Mouse (Mus musculus) gonadal fat pad, adult 2 months (tissue): ENCODE results near the gene AI413582. TPM values are rescaled to one million over a fixed set of nuclear protein-coding genes. Genes with fewer than 3 reads are reported as not detected.

Experiments
- DNase-seq: peaks from one replicate; pipeline ENCODE4 v3.0.0-alpha.2; 2012; ENCODE audit warnings: low read depth
- polyA plus RNA-seq: library from polyadenylated mRNA; depleted of rRNA; stranded (reverse); fragments of >200 nt; gene quantifications from 2 replicates; pipeline ENCODE4 v1.2.3, GENCODE M21; 2012; rRNA removed

Gene AI413582
- polyA plus RNA-seq = 32.6 and 44.6 TPM in 2 replicates

GRCm38 (mm10) chr17:27565163-27565941 lies at the start of gene AI413582:
Gene AI413582, minus strand, starts transcription at chr17:27565756.
- DNase-seq = no peak

- DNase-seq = no peak
Measured at GRCm38 (mm10) chr17:27613016-27613415, 47.5 kb upstream of the AI413582 start.

GRCm38 (mm10) chr17:27611994-27612393 lies 46.4 kb upstream of the AI413582 start:
- no peak for DNase-seq

- no peak for DNase-seq
Measured at GRCm38 (mm10) chr17:27611519-27611884, 45.9 kb upstream of the AI413582 start.

- DNase-seq = no peak
Measured at GRCm38 (mm10) chr17:27610679-27611518, 45.3 kb upstream of the AI413582 start.

- DNase-seq = no peak
Measured at GRCm38 (mm10) chr17:27609576-27609975, 44.0 kb upstream of the AI413582 start.

GRCm38 (mm10) chr17:27603522-27604234 lies 38.1 kb upstream of the AI413582 start:
- DNase-seq = no peak

- no peak for DNase-seq
Measured at GRCm38 (mm10) chr17:27603036-27603435, 37.5 kb upstream of the AI413582 start.

GRCm38 (mm10) chr17:27600869-27601268 lies 35.3 kb upstream of the AI413582 start:
- DNase-seq = no peak

GRCm38 (mm10) chr17:27600286-27600685 lies 34.7 kb upstream of the AI413582 start:
- no peak for DNase-seq

GRCm38 (mm10) chr17:27596376-27597190 lies 31.0 kb upstream of the AI413582 start:
- no peak for DNase-seq

- DNase-seq = no peak
Measured at GRCm38 (mm10) chr17:27595659-27596375, 30.3 kb upstream of the AI413582 start.

- DNase-seq = no peak
Measured at GRCm38 (mm10) chr17:27592565-27592910, 27.0 kb upstream of the AI413582 start.

- DNase-seq = no peak
Measured at GRCm38 (mm10) chr17:27591826-27592564, 26.4 kb upstream of the AI413582 start.

- DNase-seq = no peak
Measured at GRCm38 (mm10) chr17:27588231-27588630, 22.7 kb upstream of the AI413582 start.

GRCm38 (mm10) chr17:27587252-27587651 lies 21.7 kb upstream of the AI413582 start:
- DNase-seq = no peak

- DNase-seq = no peak
Measured at GRCm38 (mm10) chr17:27586661-27587060, 21.1 kb upstream of the AI413582 start.

GRCm38 (mm10) chr17:27583185-27583894 lies 17.8 kb upstream of the AI413582 start:
- no peak for DNase-seq

GRCm38 (mm10) chr17:27580392-27581068 lies 15.0 kb upstream of the AI413582 start:
- DNase-seq = no peak
